Mouse (Mus musculus) right cerebral cortex, postnatal 4 days (tissue): ENCODE measurements around the gene Sh3bp5l.

Source experiments
- DNase-seq: peaks from one replicate; pipeline ENCODE4 v3.0.0-alpha.2; 2022

Gene Sh3bp5l

GRCm38 (mm10) chr11:58378763-58379278 lies 48.3 kb downstream of the Sh3bp5l start, which contains the start of gene Lypd8:
Gene Lypd8 (plus strand): TSS chr11:58379043.
- no peak for DNase-seq

- no peak for DNase-seq
Observed at GRCm38 (mm10) chr11:58379516-58379915, 49.0 kb downstream of the Sh3bp5l start.

- DNase-seq, result no peak
Observed at GRCm38 (mm10) chr11:58382471-58382870, 51.9 kb downstream of the Sh3bp5l start.
